Mouse (Mus musculus) large intestine, adult 2 months (tissue): ENCODE results near the gene Ugt1a10. TPM values are rescaled to one million over a fixed set of nuclear protein-coding genes. Genes with fewer than 3 reads are reported as not detected.

Experiments
- DNase-seq: peaks from one replicate; pipeline ENCODE4 v3.0.0-alpha.2; 2012; ENCODE audit warnings: low read depth, low spot score
- WGBS: fragments of 180-500 bp; shearing (Covaris S2); methylation state at CpG from one replicate; pipeline ENCODE4 v1.1.7; 2018; 5-methylcytosine and 5-hydroxymethylcytosine counted together
- polyA plus RNA-seq: library from polyadenylated mRNA; depleted of rRNA; stranded (reverse); fragments of >200 nt; gene quantifications from 2 replicates; pipeline ENCODE4 v1.2.3, GENCODE M21; 2012; rRNA removed

Gene Ugt1a10
- polyA plus RNA-seq, 1 experiment: 0.24 TPM

DNA sequence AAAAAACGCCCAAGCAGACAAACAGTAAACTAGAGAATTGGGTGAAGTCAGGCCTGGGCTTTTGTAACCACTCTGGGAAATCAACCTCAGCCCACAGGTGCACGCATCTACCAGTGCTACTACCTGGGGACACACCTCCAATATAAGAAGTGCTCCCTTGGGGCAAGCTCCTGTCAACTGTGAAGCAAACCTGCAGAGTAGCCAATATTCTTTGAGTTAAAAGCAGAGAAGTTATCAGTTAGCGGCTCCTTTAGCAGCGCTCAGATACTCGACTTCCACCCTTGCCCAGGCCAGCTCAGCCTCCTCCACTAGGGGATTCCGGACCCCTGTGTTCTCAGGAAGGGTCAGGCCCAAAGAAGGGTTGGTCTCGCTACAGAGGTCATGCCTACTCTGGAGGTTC, 206.5 kb downstream of the Ugt1a10 start:
- DNase-seq: no peak
- WGBS: 87% methylated on average over 7 of the region's 7 CpGs

DNA sequence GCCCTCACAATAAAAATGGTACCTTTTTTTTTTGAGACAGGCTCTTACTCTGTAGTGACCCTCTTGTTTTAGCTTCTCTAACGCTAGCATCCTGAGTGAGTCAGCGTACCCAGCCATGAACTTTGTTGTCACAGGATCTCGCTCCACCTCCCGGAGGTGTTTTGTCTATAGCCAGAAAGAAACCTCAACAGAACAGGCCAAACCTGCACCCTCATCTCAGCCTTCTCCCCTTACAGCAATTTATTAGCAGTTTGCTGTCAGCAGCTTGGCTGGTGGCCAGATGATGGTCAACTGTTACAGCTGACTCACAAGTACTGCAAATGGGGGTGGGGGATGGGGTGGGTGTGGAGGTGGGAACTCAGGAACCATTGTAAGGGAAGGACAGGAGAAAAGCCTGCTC, 207.1 kb downstream of the Ugt1a10 start:
- WGBS: 70% methylated on average over 4 of the region's 4 CpGs
- no peak for DNase-seq

DNA sequence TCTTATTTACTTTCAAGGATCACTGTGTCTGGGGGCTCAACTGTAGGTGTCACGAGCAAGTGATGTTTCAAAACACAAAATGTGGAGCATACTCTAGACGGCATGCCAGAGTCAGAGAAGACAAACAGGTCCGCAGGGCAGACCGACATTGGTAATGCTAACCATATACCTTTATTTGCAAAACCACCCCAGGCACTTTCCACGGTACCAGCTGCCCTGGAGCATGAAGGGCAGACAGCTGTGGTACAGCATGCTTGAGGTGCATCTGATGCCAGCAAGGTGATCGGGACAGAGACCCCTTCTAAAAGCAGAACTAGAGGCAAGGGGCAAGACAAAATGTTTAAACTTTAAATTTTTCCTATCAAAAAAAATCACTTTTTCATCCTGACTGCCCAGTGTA, 207.8 kb downstream of the Ugt1a10 start:
- 71% methylated on average over 6 of the region's 6 CpGs for WGBS
- DNase-seq: no peak

DNA sequence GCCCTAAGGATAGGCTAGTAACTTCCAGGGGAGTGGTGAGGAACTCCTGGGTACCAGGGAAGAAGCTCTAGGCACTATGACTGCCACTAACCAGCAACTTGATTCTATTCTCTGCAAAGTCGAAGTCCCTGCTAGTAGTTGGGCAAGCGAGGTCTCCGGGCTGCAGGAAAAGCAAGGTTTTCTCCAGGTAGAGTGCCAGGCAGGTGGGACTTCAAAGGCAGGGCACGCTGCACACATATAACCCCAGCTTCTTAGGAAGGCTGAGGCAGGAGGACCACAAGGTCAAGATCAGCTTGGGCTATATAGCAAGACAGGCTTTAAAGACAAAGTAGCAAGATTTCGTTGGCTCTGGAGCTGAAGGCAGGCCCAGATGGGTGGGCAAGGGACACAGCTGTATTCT, 208.6 kb downstream of the Ugt1a10 start:
- 91% methylated on average over 5 of the region's 5 CpGs for WGBS
- no peak for DNase-seq

DNA sequence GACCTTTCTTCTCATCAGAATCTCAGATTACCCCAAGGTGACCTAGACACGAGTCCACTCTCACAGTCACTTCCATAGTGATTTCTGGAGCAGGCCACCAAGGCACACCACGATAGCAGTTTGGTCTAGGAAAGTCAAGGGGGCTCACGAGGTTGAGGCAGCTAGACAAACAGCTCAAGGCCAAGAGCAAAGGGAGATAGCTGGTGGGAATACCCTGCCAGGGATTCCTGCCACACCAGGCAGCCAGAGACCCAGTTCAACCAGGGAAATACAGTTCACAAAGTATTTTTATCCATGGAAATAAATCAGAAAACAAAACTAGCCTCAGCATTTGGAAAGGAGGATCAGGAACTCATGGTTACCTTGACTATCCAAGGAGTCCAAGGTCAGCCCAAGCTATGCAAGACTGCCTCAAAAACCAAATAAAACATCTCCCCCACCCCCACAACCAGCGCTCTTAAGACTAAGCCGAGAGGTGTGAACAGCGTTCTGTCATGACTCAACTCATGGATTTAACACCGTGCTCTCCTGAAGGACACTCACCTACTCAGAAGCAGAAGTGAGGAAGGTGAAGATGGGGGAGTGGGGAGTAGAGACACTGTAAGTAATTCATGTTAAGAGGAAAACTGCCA, 209.2 kb downstream of the Ugt1a10 start:
- WGBS: 82% methylated on average over 7 of the region's 7 CpGs
- DNase-seq: no peak

DNA sequence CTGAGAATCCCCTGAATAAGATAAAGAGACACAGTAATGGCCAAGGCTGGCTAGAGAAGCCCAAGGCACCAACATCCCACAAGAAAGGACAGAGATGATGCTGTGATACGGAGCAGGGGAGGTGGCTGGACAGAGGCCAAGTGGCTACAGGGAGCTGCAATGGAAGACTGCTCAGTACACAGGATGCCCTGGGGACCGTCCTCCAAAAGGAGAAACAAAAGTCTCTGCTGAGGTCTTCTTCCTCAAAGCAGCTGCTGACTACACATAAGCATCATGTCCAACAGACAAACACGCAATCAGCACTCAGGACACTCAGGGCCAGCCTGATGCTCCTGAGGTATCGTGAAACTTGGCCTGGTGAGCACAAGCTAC, 209.7 kb downstream of the Ugt1a10 start:
- DNase-seq: no peak
- WGBS: 76% methylated on average over 4 of the region's 4 CpGs

DNA sequence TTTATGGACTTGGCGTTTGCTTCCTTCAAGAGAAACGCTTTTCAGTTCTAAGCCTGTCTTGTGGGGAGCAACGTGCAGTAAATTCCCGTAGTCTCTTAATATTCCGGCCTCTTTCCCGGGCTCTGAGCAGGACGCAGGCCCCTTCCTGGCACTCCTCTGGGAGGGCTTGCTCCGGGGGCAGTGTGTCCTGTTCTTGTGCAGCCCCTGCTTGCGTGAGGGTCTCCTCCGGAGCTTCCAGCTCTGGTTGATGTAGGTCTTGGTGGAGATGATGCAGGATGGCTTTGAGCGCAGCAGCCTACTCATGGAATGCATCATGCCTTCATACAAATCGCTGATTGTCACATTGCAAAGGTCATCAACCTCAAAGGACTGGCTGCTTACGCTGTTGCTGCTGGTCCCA, 210.9 kb downstream of the Ugt1a10 start:
- DNase-seq: no peak
- WGBS: 87% methylated on average over 13 of the region's 13 CpGs

DNA sequence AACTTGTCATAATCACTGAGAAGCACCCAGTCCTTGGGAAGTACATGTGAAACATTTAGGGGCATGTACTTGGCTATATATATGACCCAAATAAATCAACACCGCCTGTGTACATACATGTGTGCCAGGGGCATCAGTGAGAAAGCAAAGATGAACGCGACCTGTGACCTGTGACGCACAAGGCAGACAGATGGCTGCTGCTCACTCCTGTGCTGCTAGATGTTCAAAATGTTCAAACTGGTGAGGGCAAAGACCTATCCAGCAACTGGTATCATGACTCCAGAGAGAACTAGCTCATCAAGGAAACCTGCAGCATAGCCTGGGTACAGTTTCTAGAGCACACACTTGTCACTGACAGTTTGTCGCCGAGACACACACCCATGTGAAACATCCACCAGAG, 212.3 kb downstream of the Ugt1a10 start:
- DNase-seq: no peak
- 91% methylated on average over 6 of the region's 6 CpGs for WGBS

DNA sequence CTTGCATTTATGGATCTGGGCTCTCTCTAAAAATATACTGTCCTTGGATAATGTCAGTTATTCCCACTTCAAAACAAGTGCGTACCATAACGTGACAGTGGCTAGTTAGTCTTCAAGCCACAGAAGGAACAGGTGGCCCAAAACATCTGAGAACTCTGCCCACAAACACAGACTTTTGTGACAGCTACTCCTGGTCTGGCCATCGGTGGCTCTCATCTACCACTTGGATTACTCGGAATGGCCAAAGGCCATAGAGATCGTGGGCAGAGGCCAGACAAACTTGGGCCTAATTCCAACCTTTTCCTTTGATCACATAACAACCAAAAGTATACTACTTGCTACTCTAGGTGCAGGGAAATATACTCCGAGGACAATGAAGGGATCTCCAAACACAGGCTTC, 212.9 kb downstream of the Ugt1a10 start:
- WGBS: 83% methylated on average over 6 of the region's 6 CpGs
- DNase-seq: no peak

Other genes with a start within 250 kb of the Ugt1a10 start
- 55.4 and 69.7 TPM in 2 replicates for gene Dgkd, start 202.1 kb upstream of the Ugt1a10 start, polyA plus RNA-seq
- gene Usp40, start 46.8 kb upstream of the Ugt1a10 start, polyA plus RNA-seq: 6.0 and 10.4 TPM in 2 replicates
- 0.17 and 1.1 TPM in 2 replicates for gene Ugt1a9, start 15.4 kb downstream of the Ugt1a10 start, polyA plus RNA-seq
- gene Ugt1a8, start 32.4 kb downstream of the Ugt1a10 start, polyA plus RNA-seq: not detected in 2 replicates
- 12.4 and 34.3 TPM in 2 replicates for gene Ugt1a7c, start 39.7 kb downstream of the Ugt1a10 start, polyA plus RNA-seq
- 2.2 and 3.1 TPM in 2 replicates for gene Ugt1a6b, start 47.9 kb downstream of the Ugt1a10 start, polyA plus RNA-seq
- 3.0 and 4.2 TPM in 2 replicates for gene Ugt1a6a, start 79.4 kb downstream of the Ugt1a10 start, polyA plus RNA-seq
- gene Ugt1a5, start 110.6 kb downstream of the Ugt1a10 start, polyA plus RNA-seq: 0.59 TPM in 1 of 2 replicates, not detected in the other
- gene Ugt1a2, start 145.2 kb downstream of the Ugt1a10 start, polyA plus RNA-seq: 0.27 and 0.43 TPM in 2 replicates
- 2.9 and 4.5 TPM in 2 replicates for gene Dnajb3, start 150.4 kb downstream of the Ugt1a10 start, polyA plus RNA-seq
- 64.4 and 146 TPM in 2 replicates for gene Ugt1a1, start 156.6 kb downstream of the Ugt1a10 start, polyA plus RNA-seq
- gene Mroh2a, start 171.6 kb downstream of the Ugt1a10 start, polyA plus RNA-seq: 0.14 and 0.33 TPM in 2 replicates
- 36.1 and 87.6 TPM in 2 replicates for gene Hjurp, start 222.2 kb downstream of the Ugt1a10 start, polyA plus RNA-seq
- gene Trpm8, start 222.3 kb downstream of the Ugt1a10 start, polyA plus RNA-seq: not detected in 2 replicates